Mouse (Mus musculus): Measurements from ENCODE around the gene Faf2.
A peak's percentile ranks its signal among the peaks of the same experiment; 100 is the strongest.

GRCm38 (mm10) chr13:54694348-54695060 lies 72.9 kb downstream of the Faf2 start:
- peak; percentile 76; the same call in 1 of the 2 replicates for TF ChIP-seq POLR2A (IDR thresholded peaks at IDR 0.05; ENCODE audit: borderline replicate concordance, extremely low read depth, insufficient read depth, insufficient read length, poor library complexity, severe bottlenecking)
- no peak for TF ChIP-seq CTCF (IDR thresholded peaks at IDR 0.05; ENCODE audit: borderline replicate concordance, extremely low read depth, insufficient read depth, insufficient read length)

Data from brain, embryonic 14.5 days (tissue).